ENCODE assay signal across 10 mouse cellular contexts in genomic region chr12:3825714-3826080, GRCm38 (mm10). TPM values are rescaled to one million over a fixed set of nuclear protein-coding genes. Genes with fewer than 3 reads are reported as not detected.
DNase-seq lines count a peak whose midpoint lies in the region; ATAC-seq and TF ChIP-seq lines count a peak whose summit lies in the region.
"Had no signal": no experiment of that assay in that cellular context is flagged by ENCODE, and none has a peak within 500 bp of the region (broad histone marks: within the 10 kb centered on the region; RNA-seq: fewer than 3 reads in every experiment).

No protein-coding gene starts in this region.

- H3K27me3 ChIP-seq in kidney, embryonic 14.5 days (ENCODE audit: control insufficient read depth, insufficient read depth, low read length): no peaks in the 10 kb centered on the region
- H3K27me3 ChIP-seq in E14TG2a.4 (ENCODE audit: insufficient read depth, low read length): peaks cover 10% of the 10 kb centered on the region; the same call in 1 of the 2 replicates
- H3K27me3 ChIP-seq in liver, embryonic 12.5 days (replicated peaks): no peaks in the 10 kb centered on the region
- H3K27me3 ChIP-seq: CH12.LX; forebrain, embryonic 12.5 days had no signal

- no peaks in the 10 kb centered on the region for H3K36me3 ChIP-seq in kidney, embryonic 14.5 days (ENCODE audit: control insufficient read depth, insufficient read depth, low read length)
- H3K36me3 ChIP-seq in E14TG2a.4 (ENCODE audit: insufficient read depth, low read length): no peaks in the 10 kb centered on the region
- no peaks in the 10 kb centered on the region for H3K36me3 ChIP-seq in liver, embryonic 12.5 days
- H3K36me3 ChIP-seq: forebrain, embryonic 12.5 days had no signal

- intact Hi-C loops in left cerebral cortex, postnatal 14 days (cut with DNase I): no loop called here

- no peak overlapping the region for H3K4me3 ChIP-seq in kidney, embryonic 14.5 days (ENCODE audit: low read length)
- peak overlapping the region; percentile 64 for H3K4me3 ChIP-seq in E14TG2a.4 (replicated peaks; ENCODE audit: low read length)
- H3K4me3 ChIP-seq in liver, embryonic 12.5 days: no peak overlapping the region
- H3K4me3 ChIP-seq: forebrain, embryonic 12.5 days had no signal

- H3K4me2 ChIP-seq in kidney, embryonic 14.5 days (replicated peaks; ENCODE audit: low read depth, low read length): no peak overlapping the region
- H3K4me2 ChIP-seq in liver, embryonic 12.5 days: peak overlapping the region; percentile 44
- H3K4me2 ChIP-seq: forebrain, embryonic 12.5 days had no signal

- TF ChIP-seq CTCF in E14TG2a.4 (conservative IDR thresholded peaks at IDR 0.05; ENCODE audit: low read length): no peak

- peak overlapping the region; percentile 7; the same call in 1 of the 2 replicates for H3K27ac ChIP-seq in kidney, embryonic 14.5 days (ENCODE audit: low read depth, low read length)
- no peak overlapping the region for H3K27ac ChIP-seq in liver, embryonic 12.5 days
- H3K27ac ChIP-seq: forebrain, embryonic 12.5 days; macrophage had no signal

- peak overlapping the region; percentile 12; the same call in 1 of the 2 replicates for H3K9ac ChIP-seq in kidney, embryonic 14.5 days (ENCODE audit: low read depth, low read length)
- no peak overlapping the region for H3K9ac ChIP-seq in liver, embryonic 12.5 days
- H3K9ac ChIP-seq: forebrain, embryonic 12.5 days had no signal

- H3K4me1 ChIP-seq in kidney, embryonic 14.5 days (ENCODE audit: control insufficient read depth, insufficient read depth, low read length): peaks cover 29% of the 10 kb centered on the region
- peaks cover 47% of the 10 kb centered on the region for H3K4me1 ChIP-seq in E14TG2a.4 (replicated peaks; ENCODE audit: low read depth, low read length)
- peaks cover 28% of the 10 kb centered on the region for H3K4me1 ChIP-seq in liver, embryonic 12.5 days

- no peak for DNase-seq in kidney, postnatal 25 days
- DNase-seq in R1 (ENCODE audit: low read depth, low spot score) (peak; percentile 73), MN1 (ENCODE audit: low spot score) (no peak)
- DNase-seq in left cerebral cortex, postnatal 14 days (ENCODE audit: low spot score in 2 of 2): no peak

- H3K9me3 ChIP-seq in kidney, embryonic 14.5 days (ENCODE audit: control insufficient read depth, low read length): no peaks in the 10 kb centered on the region
- H3K9me3 ChIP-seq in E14TG2a.4 (ENCODE audit: low read length): no peaks in the 10 kb centered on the region
- H3K9me3 ChIP-seq in liver, embryonic 12.5 days (replicated peaks): no peaks in the 10 kb centered on the region
- H3K9me3 ChIP-seq: forebrain, embryonic 12.5 days had no signal

- 51% methylated on average over 12 of the region's 12 CpGs for WGBS in kidney, embryonic 14.5 days
- 42% methylated on average over 12 of the region's 12 CpGs for WGBS in liver, embryonic 12.5 days (ENCODE audit: insufficient replicate concordance)

- peak; percentile 24 for ATAC-seq in kidney, embryonic 14.5 days (ENCODE audit: low FRiP score, low TSS enrichment)
- peak; percentile 22; the same call in 1 of the 2 replicates for ATAC-seq in liver, embryonic 12.5 days

RNA-seq across cellular contexts. Expression of gene Dnmt3a, which starts 19.9 kb away (rescaled TPM):
- polyA plus RNA-seq in kidney, embryonic 14.5 days (2014; fragmentation: Nextera tagmentation; extraction: Ambion mirVana): 59.9 and 87.9 TPM in 2 replicates
- 57.9 and 58.7 TPM in 2 replicates for polyA plus RNA-seq in liver, embryonic 12.5 days (2016; fragmentation: Nextera tagmentation; extraction: Ambion mirVana)
- 100 to 1,000 TPM; 337 to 343 TPM for total RNA-seq in left cerebral cortex, postnatal 14 days (2021)
